Mouse (Mus musculus): ENCODE data around the gene Hist1h1c.
A peak's percentile ranks its signal among the peaks of the same experiment; 100 is the strongest.
"Not testable (repeated sequence)": the region's sequence is repeated elsewhere in the genome, so short reads cannot be mapped to it uniquely, and the experiment has no call there.

Gene Hist1h1c

DNA sequence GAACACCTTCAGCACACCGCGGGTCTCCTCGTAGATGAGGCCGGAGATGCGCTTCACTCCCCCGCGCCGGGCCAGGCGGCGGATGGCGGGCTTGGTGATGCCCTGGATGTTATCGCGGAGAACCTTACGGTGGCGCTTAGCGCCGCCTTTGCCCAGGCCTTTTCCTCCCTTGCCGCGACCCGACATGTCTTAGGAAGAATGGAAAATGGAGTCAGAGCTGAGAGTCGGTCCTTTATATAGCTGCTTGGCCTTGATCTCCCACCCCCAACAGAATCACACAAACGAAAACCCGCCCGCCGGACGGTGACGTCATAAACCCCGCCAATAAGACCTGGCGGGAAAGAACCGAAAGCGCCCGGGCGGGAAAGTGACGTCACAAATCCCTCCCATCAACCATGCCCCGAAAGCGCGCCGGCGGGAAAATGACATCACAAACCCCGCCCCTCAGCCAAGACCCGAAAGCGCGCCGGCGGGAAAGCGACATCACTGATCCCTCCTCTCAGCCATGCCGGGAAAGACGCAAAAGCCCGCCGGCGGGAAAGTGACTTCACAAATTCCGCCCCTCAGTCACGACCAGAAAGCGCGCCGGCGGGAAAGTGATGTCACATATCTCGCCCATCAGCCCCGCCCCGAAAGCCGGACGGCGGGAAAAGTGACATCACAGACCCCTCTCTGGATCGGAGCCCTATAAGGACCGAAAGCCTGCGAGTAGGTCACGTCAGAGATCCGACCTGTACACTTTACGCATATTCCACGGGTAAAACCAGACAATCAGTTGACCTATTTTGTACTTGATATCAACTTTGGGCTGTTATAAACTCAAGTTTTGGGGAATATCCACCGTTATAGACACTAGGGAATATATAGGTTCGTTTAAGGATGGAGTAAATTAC is 22.6 kb downstream of the Hist1h1c start, which contains the start of gene Hist1h4a:
TSS of gene Hist1h4a (minus strand) at position 259 of the 893 bp plus-strand sequence.
- DNase-seq (ENCODE audit: low read depth, low spot score): peak; percentile 97

GRCm38 (mm10) chr13:23761871-23762821 is 23.5 kb downstream of the Hist1h1c start, which contains the start of gene Hist1h3a:
Gene Hist1h3a, minus strand, starts transcription at chr13:23762386.
- DNase-seq (ENCODE audit: low read depth, low spot score): not testable (repeated sequence)

DNA sequence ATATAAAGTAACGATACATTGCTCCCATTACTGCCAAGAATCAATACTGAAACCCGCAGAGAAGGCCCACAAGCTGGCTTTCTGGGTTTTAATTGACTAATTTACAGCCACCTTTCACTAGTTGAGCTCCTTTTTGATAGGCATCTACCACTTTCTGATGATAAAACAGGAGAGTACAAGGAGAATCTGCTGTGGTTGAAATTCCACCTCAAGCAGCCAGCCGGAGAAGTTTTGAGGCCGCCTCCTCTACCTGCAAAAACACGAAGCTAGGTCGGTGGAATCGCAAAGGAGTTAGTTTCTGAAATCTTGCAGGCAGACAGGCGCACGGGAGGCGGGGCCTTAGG is 24.6 kb downstream of the Hist1h1c start:
- no peak for DNase-seq (ENCODE audit: low read depth, low spot score)

DNA sequence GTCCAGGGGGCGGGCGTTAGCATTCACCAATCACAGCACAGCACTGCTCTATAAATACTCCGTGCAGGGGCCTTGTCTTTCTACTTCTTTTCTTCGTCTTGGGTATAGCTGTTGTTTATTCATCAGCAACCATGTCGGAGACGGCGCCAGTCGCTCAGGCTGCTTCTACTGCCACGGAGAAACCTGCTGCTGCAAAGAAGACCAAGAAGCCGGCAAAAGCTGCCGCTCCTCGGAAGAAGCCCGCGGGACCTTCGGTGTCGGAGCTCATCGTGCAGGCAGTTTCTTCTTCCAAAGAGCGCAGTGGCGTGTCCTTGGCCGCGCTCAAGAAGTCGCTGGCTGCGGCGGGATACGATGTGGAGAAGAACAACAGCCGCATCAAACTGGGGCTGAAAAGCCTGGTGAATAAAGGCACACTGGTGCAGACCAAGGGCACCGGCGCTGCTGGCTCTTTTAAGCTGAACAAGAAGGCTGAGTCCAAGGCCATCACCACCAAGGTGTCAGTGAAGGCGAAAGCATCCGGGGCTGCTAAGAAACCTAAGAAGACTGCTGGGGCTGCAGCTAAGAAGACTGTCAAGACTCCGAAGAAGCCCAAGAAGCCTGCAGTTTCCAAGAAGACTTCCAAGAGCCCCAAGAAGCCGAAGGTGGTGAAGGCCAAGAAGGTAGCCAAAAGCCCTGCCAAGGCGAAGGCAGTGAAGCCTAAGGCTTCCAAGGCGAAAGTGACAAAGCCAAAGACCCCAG is 25.1 kb downstream of the Hist1h1c start, which contains the start of gene Hist1h1a:
TSS of gene Hist1h1a (plus strand) at position 81 of the 738 bp plus-strand sequence.
- peak; percentile 84 for DNase-seq (ENCODE audit: low read depth, low spot score)

DNA sequence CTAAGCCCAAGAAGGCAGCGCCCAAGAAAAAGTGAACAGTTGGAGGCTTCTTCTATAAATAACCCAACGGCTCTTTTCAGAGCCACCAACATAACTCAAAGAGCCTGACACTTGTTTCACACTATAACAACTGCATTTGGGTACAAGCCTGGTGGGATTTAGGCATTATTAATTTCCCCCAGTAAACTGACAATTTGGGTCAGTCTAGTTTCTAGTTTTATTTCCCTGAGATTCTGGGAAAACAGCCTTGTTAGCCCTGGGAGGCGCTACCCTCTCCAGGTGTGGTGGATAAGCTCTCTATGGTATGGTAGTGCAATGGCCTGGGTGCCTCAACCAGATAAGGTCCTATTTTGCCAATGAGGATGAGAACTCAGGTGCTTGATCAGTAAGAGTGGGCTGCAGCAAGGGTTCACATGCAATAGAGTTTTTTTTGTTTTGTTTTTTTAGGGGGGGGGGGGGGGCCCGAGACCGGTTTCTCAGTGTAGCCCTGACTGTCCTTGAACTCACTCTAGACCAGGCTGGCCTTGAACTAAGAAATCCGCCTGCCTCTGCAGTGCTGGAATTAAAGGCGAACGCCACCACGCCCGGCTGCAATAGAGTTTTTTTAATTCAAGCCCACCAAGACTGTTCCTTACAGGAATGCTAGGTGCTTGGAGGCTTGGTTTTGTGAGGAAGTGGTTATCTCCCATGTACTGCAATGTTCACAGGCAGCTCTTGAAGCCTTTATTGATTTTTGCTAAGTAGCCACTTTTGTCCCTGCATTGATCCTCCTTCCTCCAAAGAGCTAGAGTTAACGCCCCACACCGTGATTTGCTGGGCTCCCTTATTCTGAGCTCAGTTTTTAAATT is 25.9 kb downstream of the Hist1h1c start:
- DNase-seq (ENCODE audit: low read depth, low spot score): no peak

DNA sequence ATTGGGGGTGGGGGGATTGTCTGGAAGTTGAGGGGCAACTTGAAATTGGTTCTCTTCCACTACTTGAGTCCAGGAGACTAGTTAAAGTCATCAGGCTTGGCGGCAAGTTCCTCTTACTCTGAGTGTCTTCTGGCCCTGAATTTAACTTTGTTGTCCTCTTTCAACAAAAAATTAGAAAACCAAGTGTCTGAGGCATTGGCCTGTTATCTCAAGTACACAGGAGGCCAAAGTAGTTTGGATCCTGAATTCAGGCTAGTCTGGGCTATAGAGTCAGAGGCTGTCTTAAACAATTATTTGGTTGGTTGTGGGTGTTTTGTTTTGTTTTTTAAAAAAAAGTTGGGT is 26.5 kb downstream of the Hist1h1c start:
- no peak for DNase-seq (ENCODE audit: low read depth, low spot score)

DNA sequence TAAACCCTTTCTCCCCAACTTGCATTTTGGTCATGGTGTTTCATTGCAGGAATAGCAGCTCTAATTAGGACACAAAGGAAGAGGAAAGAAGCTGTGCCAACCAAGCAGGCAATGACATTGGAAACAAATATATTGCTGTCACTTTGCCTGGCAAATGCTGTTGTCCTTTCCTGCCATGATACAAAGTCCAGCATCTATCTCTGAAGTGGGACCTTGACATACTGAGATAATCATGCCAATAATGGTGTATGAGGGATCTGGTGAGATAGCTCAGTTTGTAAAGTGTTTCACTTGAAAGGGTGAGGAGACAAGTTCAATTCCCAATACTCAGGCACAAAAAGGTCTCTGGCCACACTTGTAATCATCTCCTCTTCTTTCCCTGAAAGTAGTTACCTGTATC is 28.2 kb downstream of the Hist1h1c start:
- no peak for DNase-seq (ENCODE audit: low read depth, low spot score)

- no peak for DNase-seq (ENCODE audit: low read depth, low spot score)
Observed at GRCm38 (mm10) chr13:23768834-23769397, 30.3 kb downstream of the Hist1h1c start.

- DNase-seq (ENCODE audit: low read depth, low spot score): not testable (repeated sequence)
Observed at GRCm38 (mm10) chr13:23769613-23770012, 31.0 kb downstream of the Hist1h1c start, which contains the start of gene Trim38. Gene Trim38, plus strand, starts transcription at chr13:23769913.

GRCm38 (mm10) chr13:23772561-23773313 is 34.1 kb downstream of the Hist1h1c start:
- DNase-seq (ENCODE audit: low read depth, low spot score): no peak

DNA sequence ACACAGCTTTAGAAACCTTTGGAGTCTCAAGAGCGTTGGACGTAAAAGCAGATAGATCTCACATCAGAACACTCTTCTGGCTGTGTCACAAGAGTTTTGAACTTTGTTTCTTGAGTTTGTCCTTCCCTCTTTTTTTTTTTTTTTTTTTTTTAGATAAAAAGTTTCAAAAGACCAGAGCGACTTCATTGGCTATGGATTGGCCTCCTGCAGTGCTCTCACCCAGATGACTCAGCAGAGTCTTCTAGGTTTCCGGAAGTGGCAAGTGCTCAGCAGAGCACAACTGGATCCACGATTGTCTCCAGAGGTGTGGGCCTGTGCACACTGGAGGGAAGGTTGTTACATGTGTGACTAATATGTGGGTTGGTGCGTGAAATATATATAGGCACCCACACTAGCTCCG is 39.7 kb downstream of the Hist1h1c start:
- no peak for DNase-seq (ENCODE audit: low read depth, low spot score)

GRCm38 (mm10) chr13:23779025-23779424 is 40.4 kb downstream of the Hist1h1c start:
- no peak for DNase-seq (ENCODE audit: low read depth, low spot score)

Measured in brain, embryonic 18.5 days (tissue).